ENCODE assay signal across 15 mouse cellular contexts in genomic region chr11:4731781-4732180, GRCm38 (mm10). TPM values are rescaled to one million over a fixed set of nuclear protein-coding genes. Genes with fewer than 3 reads are reported as not detected.
"Had no signal": no experiment of that assay in that cellular context is flagged by ENCODE, and none has a peak within 500 bp of the region (broad histone marks: within the 10 kb centered on the region; RNA-seq: fewer than 3 reads in every experiment).

No protein-coding gene starts in this region.

- H3K9ac ChIP-seq: limb, embryonic 13.5 days; liver, embryonic 14.5 days; midbrain, embryonic 13.5 days; neural tube, embryonic 15.5 days had no signal

- H3K27me3 ChIP-seq: neural tube, embryonic 15.5 days had no signal

- H3K4me3 ChIP-seq: layer of hippocampus, adult 2 months; limb, embryonic 13.5 days; midbrain, embryonic 13.5 days; myocyte; neural tube, embryonic 15.5 days had no signal

- ATAC-seq: midbrain, embryonic 13.5 days had no signal

- H3K27ac ChIP-seq: layer of hippocampus, adult 2 months; limb, embryonic 13.5 days; liver, embryonic 14.5 days; midbrain, embryonic 13.5 days; neural tube, embryonic 15.5 days had no signal

- H3K4me2 ChIP-seq: limb, embryonic 13.5 days; midbrain, embryonic 13.5 days; neural tube, embryonic 15.5 days had no signal

- DNase-seq: kidney, postnatal 10 days; kidney, postnatal 4 days; left cerebral cortex, postnatal 4 days; lung, adult 18-20 months; right cerebral cortex, postnatal 14 days; thymus, postnatal 36 days had no signal

- H3K9me3 ChIP-seq: limb, embryonic 13.5 days; midbrain, embryonic 13.5 days; neural tube, embryonic 15.5 days had no signal

RNA-seq across cellular contexts. Expression of gene Cabp7, which starts 14.8 kb away (rescaled TPM):
- total RNA-seq: liver, adult 2 months; megakaryocyte-erythroid progenitor cell, adult 5-6 weeks had no signal
- polyA plus RNA-seq: liver, adult 2 months; spleen, adult 2 months had no signal
